Mouse (Mus musculus) E14TG2a.4 (cell line): ENCODE data around the gene Cbln1.

Experiments
- CTCF ChIP-seq: conservative IDR thresholded peaks from 2 replicates; pipeline ENCODE4 v1.5.1; 2014; ENCODE audit warnings: low read length
- POU5F1 ChIP-seq: IDR thresholded peaks from 2 replicates; pipeline ENCODE4 v1.6.1; 2014; ENCODE audit warnings: low read length, borderline replicate concordance

GRCm38 (mm10) chr8:87472271-87473236 is at the start of gene Cbln1:
- TF ChIP-seq POU5F1 (no peak), CTCF (no peak)
